ENCODE assay signal across 8 mouse cellular contexts in the genomic region with DNA sequence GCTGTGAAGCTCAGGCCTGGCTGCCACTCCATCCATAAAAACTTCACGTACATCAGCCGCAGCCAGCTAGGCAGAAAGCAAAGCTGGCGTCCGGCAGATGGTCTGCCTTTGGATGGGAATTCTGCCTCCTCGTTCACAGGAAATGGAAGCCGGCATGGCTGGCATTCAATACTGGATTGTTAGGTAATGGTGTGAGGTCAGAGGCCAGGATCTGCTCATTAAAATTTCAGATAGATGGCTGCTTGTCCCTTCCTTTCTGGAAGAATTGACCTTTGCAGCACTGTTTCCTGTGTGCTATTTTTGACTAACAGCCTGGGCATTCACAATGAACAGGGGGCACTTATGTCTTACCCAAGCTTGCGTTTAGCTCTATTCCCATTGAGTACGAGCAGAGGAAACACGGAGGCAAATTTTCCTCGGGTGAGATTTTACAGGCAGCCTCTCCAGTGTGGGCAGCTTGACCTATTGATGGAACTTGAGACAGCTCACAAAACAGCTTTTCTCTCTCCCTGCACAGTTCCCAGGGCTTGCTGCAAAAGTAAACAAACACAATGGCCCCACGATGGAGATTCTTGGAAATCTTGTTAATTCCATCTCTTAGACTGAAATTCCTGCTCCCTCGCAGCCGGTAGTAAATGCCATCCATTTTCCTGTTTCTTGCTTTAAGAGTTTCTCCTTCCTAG. TPM values are rescaled to one million over a fixed set of nuclear protein-coding genes. Genes with fewer than 3 reads are reported as not detected.
A peak's percentile ranks its signal among the peaks of the same experiment; 100 is the strongest.
DNase-seq lines count a peak whose midpoint lies in the region; ATAC-seq lines count a peak whose summit lies in the region.
"Had no signal": no experiment of that assay in that cellular context is flagged by ENCODE, and none has a peak within 500 bp of the region (broad histone marks: within the 10 kb centered on the region; RNA-seq: fewer than 3 reads in every experiment).

No protein-coding gene starts in this region.

- WGBS in liver, embryonic 16.5 days (ENCODE audit: insufficient replicate concordance) = 34% methylated on average over 13 of the region's 13 CpGs
- WGBS in liver, embryonic 12.5 days (ENCODE audit: insufficient replicate concordance) = 42% methylated on average over 13 of the region's 13 CpGs
- 22% methylated on average over 13 of the region's 13 CpGs for WGBS in embryonic facial prominence, embryonic 13.5 days
- 10% methylated on average over 13 of the region's 13 CpGs for WGBS in kidney, embryonic 16.5 days

- no peaks in the 10 kb centered on the region for H3K9me3 ChIP-seq in liver, embryonic 16.5 days (replicated peaks; ENCODE audit: control insufficient read depth, low read length)
- no peaks in the 10 kb centered on the region for H3K9me3 ChIP-seq in liver, embryonic 12.5 days (replicated peaks)
- H3K9me3 ChIP-seq in embryonic facial prominence, embryonic 13.5 days = no peaks in the 10 kb centered on the region
- H3K9me3 ChIP-seq in kidney, embryonic 16.5 days (ENCODE audit: low read length) = no peaks in the 10 kb centered on the region
- H3K9me3 ChIP-seq: liver, embryonic 13.5 days had no signal

- H3K4me2 ChIP-seq in liver, embryonic 16.5 days (ENCODE audit: low read depth, low read length) = no peak overlapping the region
- H3K4me2 ChIP-seq in liver, embryonic 12.5 days = no peak overlapping the region
- no peak overlapping the region for H3K4me2 ChIP-seq in embryonic facial prominence, embryonic 13.5 days
- 0 out of 2 replicates have a peak overlapping the region, but pooled peaks have one; percentile 12 for H3K4me2 ChIP-seq in kidney, embryonic 16.5 days (replicated peaks; ENCODE audit: low read depth, low read length)
- H3K4me2 ChIP-seq: liver, embryonic 13.5 days had no signal

- H3K36me3 ChIP-seq in liver, embryonic 16.5 days (ENCODE audit: control insufficient read depth, insufficient read depth) = no peaks in the 10 kb centered on the region
- H3K36me3 ChIP-seq in liver, embryonic 12.5 days = no peaks in the 10 kb centered on the region
- no peaks in the 10 kb centered on the region for H3K36me3 ChIP-seq in embryonic facial prominence, embryonic 13.5 days
- no peaks in the 10 kb centered on the region for H3K36me3 ChIP-seq in kidney, embryonic 16.5 days (ENCODE audit: insufficient read depth, low read length)
- H3K36me3 ChIP-seq: liver, embryonic 13.5 days had no signal

- DNase-seq in neural tube, embryonic 10.5 days (ENCODE audit: extremely low spot score, low spot score) = peak; percentile 58
- DNase-seq in urinary bladder, adult 18-20 months (ENCODE audit: low spot score in 2 of 2) = no peak
- DNase-seq in thymus, postnatal 25 days = no peak
- DNase-seq: liver, embryonic 13.5 days had no signal

- H3K27ac ChIP-seq in liver, embryonic 16.5 days (ENCODE audit: low read length) = 0 out of 2 replicates have a peak overlapping the region, but pooled peaks have one; percentile 25
- H3K27ac ChIP-seq in liver, embryonic 12.5 days = no peak overlapping the region
- 0 out of 2 replicates have a peak overlapping the region, but pooled peaks have one; percentile 45 for H3K27ac ChIP-seq in embryonic facial prominence, embryonic 13.5 days
- H3K27ac ChIP-seq in kidney, embryonic 16.5 days (ENCODE audit: low read length) = peak overlapping the region; percentile 48; the same call in 1 of the 2 replicates
- H3K27ac ChIP-seq: liver, embryonic 13.5 days had no signal

- no peak overlapping the region for H3K9ac ChIP-seq in liver, embryonic 16.5 days (ENCODE audit: low read depth, low read length)
- H3K9ac ChIP-seq in liver, embryonic 12.5 days = no peak overlapping the region
- H3K9ac ChIP-seq in embryonic facial prominence, embryonic 13.5 days = no peak overlapping the region
- no peak overlapping the region; the same call in 1 of the 2 replicates for H3K9ac ChIP-seq in kidney, embryonic 16.5 days (replicated peaks; ENCODE audit: low read length)
- H3K9ac ChIP-seq: liver, embryonic 13.5 days had no signal

- H3K4me1 ChIP-seq in liver, embryonic 16.5 days (ENCODE audit: control insufficient read depth, low read depth, low read length) = no peaks in the 10 kb centered on the region
- H3K4me1 ChIP-seq in liver, embryonic 12.5 days = no peaks in the 10 kb centered on the region; the same call in 1 of the 2 replicates
- H3K4me1 ChIP-seq in embryonic facial prominence, embryonic 13.5 days = peaks cover 12% of the 10 kb centered on the region
- H3K4me1 ChIP-seq in kidney, embryonic 16.5 days (ENCODE audit: insufficient read depth, low read length) = peaks cover 32% of the 10 kb centered on the region
- H3K4me1 ChIP-seq: liver, embryonic 13.5 days had no signal

- ATAC-seq in liver, embryonic 16.5 days (ENCODE audit: low read depth) = no peak
- no peak for ATAC-seq in liver, embryonic 12.5 days
- no peak for ATAC-seq in embryonic facial prominence, embryonic 13.5 days (ENCODE audit: insufficient number of reproducible peaks, insufficient read depth, low FRiP score, low TSS enrichment, low read depth)
- no peak for ATAC-seq in kidney, embryonic 16.5 days (ENCODE audit: low FRiP score, low TSS enrichment)

- H3K4me3 ChIP-seq in liver, embryonic 16.5 days (ENCODE audit: low read depth, low read length) = no peak overlapping the region
- no peak overlapping the region for H3K4me3 ChIP-seq in liver, embryonic 12.5 days
- no peak overlapping the region for H3K4me3 ChIP-seq in embryonic facial prominence, embryonic 13.5 days
- no peak overlapping the region for H3K4me3 ChIP-seq in kidney, embryonic 16.5 days (ENCODE audit: low read length)
- H3K4me3 ChIP-seq: liver, embryonic 13.5 days had no signal

- peaks cover 25% of the 10 kb centered on the region for H3K27me3 ChIP-seq in liver, embryonic 16.5 days (ENCODE audit: control insufficient read depth, insufficient read depth, low read depth, low read length)
- H3K27me3 ChIP-seq in liver, embryonic 12.5 days (replicated peaks) = peaks cover 33% of the 10 kb centered on the region
- peaks cover 35% of the 10 kb centered on the region for H3K27me3 ChIP-seq in embryonic facial prominence, embryonic 13.5 days
- H3K27me3 ChIP-seq in kidney, embryonic 16.5 days (ENCODE audit: insufficient read depth, low read length) = 0 out of 2 replicates have a peak, but pooled peaks cover 5% of the 10 kb centered on the region

RNA-seq across cellular contexts. Expression of a gene that starts 4.0 kb away (rescaled TPM):
- polyA plus RNA-seq in liver, embryonic 16.5 days (2015; fragmentation: Nextera tagmentation; extraction: Ambion mirVana) = 0.88 and 1.4 TPM in 2 replicates
- polyA plus RNA-seq in liver, embryonic 12.5 days (2016; fragmentation: Nextera tagmentation; extraction: Ambion mirVana) = 6.4 and 6.5 TPM in 2 replicates
- polyA plus RNA-seq in embryonic facial prominence, embryonic 13.5 days (2015; fragmentation: Nextera tagmentation; extraction: Ambion mirVana) = 4.2 and 6.1 TPM in 2 replicates
- 4.5 and 5.2 TPM in 2 replicates for polyA plus RNA-seq in kidney, embryonic 16.5 days (2015; fragmentation: Nextera tagmentation; extraction: Ambion mirVana)
